Mouse (Mus musculus) heart, embryonic 11.5 days (tissue): ENCODE results near the gene Lancl3. TPM values are rescaled to one million over a fixed set of nuclear protein-coding genes. Genes with fewer than 3 reads are reported as not detected.
A peak's percentile ranks its signal among the peaks of the same experiment; 100 is the strongest.

ENCODE experiments used
- ATAC-seq: fragments of 200-750 bp; cut with Nextera tagmentation; replicated peaks from 2 replicates; pipeline ENCODE4 v1.8.0; 2017; ENCODE audit warnings: moderate library complexity; ENCODE audit not compliant: insufficient number of reproducible peaks, low FRiP score, low TSS enrichment
- H3K27ac ChIP-seq: fragments of 300-500 bp; sonication (generic); 2 replicates; pipeline ENCODE4 v1.5.1; 2014; ENCODE audit warnings: mild to moderate bottlenecking, low read depth, low read length
- H3K27me3 ChIP-seq: fragments of 300-500 bp; sonication (generic); 2 replicates; pipeline ENCODE4 v1.6.1; 2014; ENCODE audit warnings: mild to moderate bottlenecking, low read length, mixed read lengths; ENCODE audit not compliant: control insufficient read depth, insufficient read depth
- H3K36me3 ChIP-seq: fragments of 300-500 bp; sonication (generic); 2 replicates; pipeline ENCODE4 v1.6.1; 2014; ENCODE audit warnings: mild to moderate bottlenecking, low read length, moderate library complexity, mixed read lengths; ENCODE audit not compliant: control insufficient read depth, insufficient read depth
- H3K4me1 ChIP-seq: fragments of 300-500 bp; sonication (generic); 2 replicates; pipeline ENCODE4 v1.6.1; 2014; ENCODE audit warnings: low read length; ENCODE audit not compliant: control insufficient read depth, insufficient read depth
- H3K4me2 ChIP-seq: fragments of 300-500 bp; sonication (generic); 2 replicates; pipeline ENCODE4 v1.6.1; 2014; ENCODE audit warnings: mild to moderate bottlenecking, moderate library complexity
- H3K4me3 ChIP-seq: fragments of 300-500 bp; sonication (generic); 2 replicates; pipeline ENCODE4 v1.5.1; 2014; ENCODE audit warnings: low read depth, low read length
- H3K9ac ChIP-seq: fragments of 300-500 bp; sonication (generic); 2 replicates; pipeline ENCODE4 v1.6.1; 2014; ENCODE audit warnings: mild to moderate bottlenecking, low read depth, low read length, moderate library complexity
- H3K9me3 ChIP-seq: fragments of 300-500 bp; sonication (generic); replicated peaks from 2 replicates; pipeline ENCODE4 v1.6.1; 2016; ENCODE audit warnings: low read length; ENCODE audit not compliant: control insufficient read depth
- WGBS: fragments of 180-500 bp; shearing (Covaris S2); extraction: QIAGEN DNeasy Blood & Tissue Kit; methylation state at CpG from one replicate; pipeline ENCODE4 v1.1.7; 2014; ENCODE audit not compliant: insufficient replicate concordance; 5-methylcytosine and 5-hydroxymethylcytosine counted together
- polyA plus RNA-seq: library from polyadenylated mRNA; unstranded; fragments of >200 nt; fragmentation: Nextera tagmentation; extraction: Ambion mirVana; gene quantifications from 2 replicates; pipeline ENCODE4 v1.2.1, GENCODE M21; 2014

The Lancl3 gene
- polyA plus RNA-seq, 1 experiment from 2014 or later: 0.43 TPM

GRCm38 (mm10) chrX:9219570-9219969 is 19.9 kb downstream of the Lancl3 start:
- 89% methylated on average over 3 of the region's 3 CpGs for WGBS
- Histone ChIP-seq H3K36me3 (no peaks in the 10 kb centered on the region), H3K4me1 (no peaks in the 10 kb centered on the region), H3K27ac (no peak overlapping the region), H3K9me3 (no peaks in the 10 kb centered on the region), H3K4me2 (no peak overlapping the region), H3K27me3 (no peaks in the 10 kb centered on the region), H3K4me3 (no peak overlapping the region), H3K9ac (no peak overlapping the region)
- no peak for ATAC-seq

- Histone ChIP-seq H3K27ac (no peak overlapping the region), H3K4me1 (no peaks in the 10 kb centered on the region), H3K4me3 (no peak overlapping the region), H3K9ac (no peak overlapping the region), H3K27me3 (no peaks in the 10 kb centered on the region), H3K36me3 (no peaks in the 10 kb centered on the region), H3K9me3 (no peaks in the 10 kb centered on the region), H3K4me2 (no peak overlapping the region)
- 30% methylated on average over 6 of the region's 6 CpGs for WGBS
- no peak for ATAC-seq
Observed at GRCm38 (mm10) chrX:9221206-9221605, 21.5 kb downstream of the Lancl3 start.

GRCm38 (mm10) chrX:9221736-9222135 is 22.0 kb downstream of the Lancl3 start:
- H3K9me3 ChIP-seq: no peaks in the 10 kb centered on the region

DNA sequence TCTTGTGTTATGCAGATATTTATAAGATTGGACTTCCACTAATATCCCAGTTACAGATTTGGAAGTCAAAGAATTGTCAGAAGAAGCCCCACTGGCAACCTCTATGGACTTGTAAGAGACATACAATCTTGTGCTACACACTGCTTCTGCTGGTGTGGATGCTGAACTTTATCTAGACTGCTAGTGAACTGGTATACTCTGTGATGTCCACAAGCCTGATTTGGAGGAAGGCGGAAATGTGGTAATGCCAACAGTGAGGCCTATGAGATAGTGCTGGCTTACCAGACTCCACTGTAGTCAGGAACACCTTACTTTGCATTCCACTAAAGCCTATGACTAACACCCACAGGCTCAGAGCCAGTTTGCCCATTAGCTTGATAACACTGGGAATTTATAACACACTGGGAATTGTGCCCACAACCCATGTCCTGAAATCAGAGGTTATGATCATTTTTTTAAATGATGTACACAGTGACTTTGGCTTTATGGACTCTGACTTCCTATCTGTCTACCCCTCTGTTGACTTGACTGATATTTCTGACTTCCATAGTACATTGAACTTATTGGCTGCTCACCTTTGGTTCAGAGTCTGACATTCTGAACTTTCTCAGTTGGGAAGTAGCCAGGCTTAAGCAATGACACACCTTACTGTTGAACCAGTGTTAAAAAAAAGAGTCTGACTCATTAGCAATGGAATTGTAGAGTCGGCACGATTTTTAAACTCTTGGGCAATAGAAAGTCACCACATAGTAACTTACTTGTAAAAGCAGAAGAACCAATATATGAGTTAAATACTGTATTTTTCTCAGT is 22.9 kb downstream of the Lancl3 start:
- no peak for ATAC-seq
- H3K27me3 ChIP-seq: no peaks in the 10 kb centered on the region
- 86% methylated on average over 3 of the region's 3 CpGs for WGBS
- H3K4me3 ChIP-seq: no peak overlapping the region
- H3K9ac ChIP-seq: no peak overlapping the region
- H3K27ac ChIP-seq: no peak overlapping the region
- H3K36me3 ChIP-seq: no peaks in the 10 kb centered on the region
- no peaks in the 10 kb centered on the region for H3K4me1 ChIP-seq
- H3K9me3 ChIP-seq: no peaks in the 10 kb centered on the region
- no peak overlapping the region for H3K4me2 ChIP-seq

More at GRCm38 (mm10) chrX:9221736-9222135, 22.0 kb downstream of the Lancl3 start:
- H3K4me3 ChIP-seq: no peak overlapping the region
- H3K4me1 ChIP-seq: no peaks in the 10 kb centered on the region
- ATAC-seq: no peak
- no peaks in the 10 kb centered on the region for H3K27me3 ChIP-seq
- H3K36me3 ChIP-seq: no peaks in the 10 kb centered on the region
- no peak overlapping the region for H3K27ac ChIP-seq
- H3K9ac ChIP-seq: no peak overlapping the region
- WGBS: 72% methylated on average over 4 of the region's 4 CpGs
- H3K4me2 ChIP-seq: no peak overlapping the region

- Histone ChIP-seq H3K9ac (no peak overlapping the region), H3K4me3 (no peak overlapping the region), H3K4me1 (no peaks in the 10 kb centered on the region), H3K27ac (no peak overlapping the region), H3K27me3 (no peaks in the 10 kb centered on the region), H3K4me2 (no peak overlapping the region), H3K9me3 (no peaks in the 10 kb centered on the region), H3K36me3 (no peaks in the 10 kb centered on the region)
- ATAC-seq: no peak
- WGBS: 70% methylated on average over 2 of the region's 2 CpGs
Observed at GRCm38 (mm10) chrX:9227105-9227504, 27.4 kb downstream of the Lancl3 start.

GRCm38 (mm10) chrX:9240737-9241591 is 41.3 kb downstream of the Lancl3 start:
- WGBS: 80% methylated on average over 5 of the region's 5 CpGs
- no peak overlapping the region for H3K4me2 ChIP-seq
- no peaks in the 10 kb centered on the region; the same call in 1 of the 2 replicates for H3K4me1 ChIP-seq
- H3K27me3 ChIP-seq: no peaks in the 10 kb centered on the region
- H3K4me3 ChIP-seq: no peak overlapping the region
- no peak overlapping the region for H3K9ac ChIP-seq
- H3K36me3 ChIP-seq: no peaks in the 10 kb centered on the region
- H3K27ac ChIP-seq: no peak overlapping the region
- no peaks in the 10 kb centered on the region; the same call in 1 of the 2 replicates for H3K9me3 ChIP-seq
- ATAC-seq: no peak

GRCm38 (mm10) chrX:9243381-9243864 is 43.7 kb downstream of the Lancl3 start:
- Histone ChIP-seq H3K9me3 (no peaks in the 10 kb centered on the region; the same call in 1 of the 2 replicates), H3K4me2 (no peak overlapping the region), H3K27me3 (no peaks in the 10 kb centered on the region), H3K4me3 (no peak overlapping the region), H3K9ac (no peak overlapping the region), H3K27ac (no peak overlapping the region), H3K36me3 (no peaks in the 10 kb centered on the region), H3K4me1 (no peaks in the 10 kb centered on the region; the same call in 1 of the 2 replicates)
- ATAC-seq: no peak
- WGBS: 46% methylated on average over 8 of the region's 8 CpGs

GRCm38 (mm10) chrX:9244603-9245336 is 45.1 kb downstream of the Lancl3 start:
- 50% methylated on average over 12 of the region's 12 CpGs for WGBS
- peak; percentile 81 for ATAC-seq
- H3K27me3 ChIP-seq: no peaks in the 10 kb centered on the region
- no peak overlapping the region for H3K27ac ChIP-seq
- H3K36me3 ChIP-seq: no peaks in the 10 kb centered on the region
- 0 out of 2 replicates have a peak overlapping the region, but pooled peaks have one; percentile 8 for H3K4me2 ChIP-seq
- no peaks in the 10 kb centered on the region; the same call in 1 of the 2 replicates for H3K4me1 ChIP-seq
- H3K4me3 ChIP-seq: no peak overlapping the region
- no peaks in the 10 kb centered on the region; the same call in 1 of the 2 replicates for H3K9me3 ChIP-seq
- no peak overlapping the region for H3K9ac ChIP-seq
